Mouse (Mus musculus) forebrain, embryonic 13.5 days (tissue): ENCODE measurements at regions not wholly inside any gene's neighbourhood (a gene's known extent, or its start where the extent isn't known, plus 50 kb on each side); places are given as distances from the start of the nearest gene placed in this dataset.

Source experiments
- ATAC-seq: fragments of 200-750 bp; cut with Nextera tagmentation; 2 replicates; pipeline ENCODE4 v1.8.0; 2017
- H3K27ac ChIP-seq: fragments of 300-500 bp; sonication (generic); 2 replicates; pipeline ENCODE4 v1.5.1; 2015; ENCODE audit warnings: inconsistent platforms, mild to moderate bottlenecking, moderate library complexity
- H3K27me3 ChIP-seq: fragments of 300-500 bp; sonication (generic); 2 replicates; pipeline ENCODE4 v1.6.1; 2015; ENCODE audit warnings: mild to moderate bottlenecking, inconsistent platforms
- H3K36me3 ChIP-seq: fragments of 300-500 bp; sonication (generic); 2 replicates; pipeline ENCODE4 v1.6.1; 2015; ENCODE audit warnings: mild to moderate bottlenecking, inconsistent platforms; ENCODE audit not compliant: poor library complexity, severe bottlenecking
- H3K4me1 ChIP-seq: fragments of 300-500 bp; sonication (generic); 2 replicates; pipeline ENCODE4 v1.6.1; 2015; ENCODE audit warnings: inconsistent platforms
- H3K4me2 ChIP-seq: fragments of 300-500 bp; sonication (generic); 2 replicates; pipeline ENCODE4 v1.6.1; 2015; ENCODE audit warnings: inconsistent platforms, mild to moderate bottlenecking, moderate library complexity
- H3K4me3 ChIP-seq: fragments of 300-500 bp; sonication (generic); 2 replicates; pipeline ENCODE4 v1.5.1; 2015; ENCODE audit warnings: mild to moderate bottlenecking, inconsistent platforms
- H3K9ac ChIP-seq: fragments of 300-500 bp; sonication (generic); 2 replicates; pipeline ENCODE4 v1.6.1; 2015; ENCODE audit warnings: mild to moderate bottlenecking, inconsistent platforms
- H3K9me3 ChIP-seq: fragments of 300-500 bp; sonication (generic); replicated peaks from 2 replicates; pipeline ENCODE4 v1.6.1; 2016; ENCODE audit warnings: inconsistent platforms
- WGBS: fragments of 180-500 bp; shearing (Covaris S2); methylation state at CpG from one replicate; pipeline ENCODE4 v1.1.7; 2015; 5-methylcytosine and 5-hydroxymethylcytosine counted together

DNA sequence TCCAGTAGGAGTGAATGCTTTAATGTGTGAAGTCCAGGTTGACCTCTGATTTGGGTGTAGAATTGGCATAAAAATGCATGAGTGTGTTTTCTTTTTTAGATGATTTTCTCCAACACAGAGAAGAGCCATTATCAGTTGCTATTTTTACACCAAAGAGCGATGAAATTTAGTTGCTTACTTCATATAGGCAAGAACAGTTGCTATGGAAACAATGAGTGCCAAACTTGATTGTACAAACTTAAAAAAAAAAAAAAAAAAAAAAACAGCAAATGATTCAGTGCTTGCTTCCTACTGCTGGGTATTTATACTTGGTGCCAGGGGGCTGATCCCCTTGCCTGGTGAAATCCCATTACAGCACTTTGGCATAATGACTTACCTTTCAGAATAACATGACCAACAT is 268.0 kb downstream of the Sec23a start:
- H3K36me3 ChIP-seq = no peaks in the 10 kb centered on the region
- 85% methylated on average over 1 of the region's 1 CpGs for WGBS
- H3K9ac ChIP-seq = no peak overlapping the region
- H3K4me2 ChIP-seq = no peak overlapping the region
- no peaks in the 10 kb centered on the region for H3K9me3 ChIP-seq
- no peaks in the 10 kb centered on the region for H3K4me1 ChIP-seq
- H3K27me3 ChIP-seq = no peaks in the 10 kb centered on the region
- H3K27ac ChIP-seq = no peak overlapping the region
- ATAC-seq = no peak
- no peak overlapping the region for H3K4me3 ChIP-seq

DNA sequence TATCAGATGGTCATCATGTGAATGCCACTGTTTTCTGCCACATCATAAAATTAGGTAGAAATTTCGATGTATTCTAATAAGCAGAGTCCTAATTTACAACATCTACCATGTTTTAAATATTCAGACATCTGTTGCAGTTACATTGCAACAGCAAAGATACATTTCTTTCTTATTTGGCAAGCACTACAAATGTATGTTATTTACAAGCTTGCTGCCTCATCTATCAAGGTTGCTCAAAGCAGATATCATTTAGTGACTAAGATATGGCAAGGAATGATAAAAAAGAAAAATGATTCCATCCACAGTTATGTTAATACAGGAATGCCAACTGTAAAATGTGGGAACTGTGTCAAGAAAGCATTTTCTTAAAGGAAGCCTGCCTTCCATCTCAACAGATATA is 283.7 kb downstream of the Sec23a start:
- WGBS = 76% methylated on average over 1 of the region's 1 CpGs
- Histone ChIP-seq H3K4me2 (no peak overlapping the region), H3K4me1 (no peaks in the 10 kb centered on the region), H3K27ac (no peak overlapping the region), H3K4me3 (no peak overlapping the region), H3K9ac (no peak overlapping the region), H3K9me3 (no peaks in the 10 kb centered on the region), H3K36me3 (no peaks in the 10 kb centered on the region), H3K27me3 (no peaks in the 10 kb centered on the region)
- peak; percentile 16; the same call in 1 of the 2 replicates for ATAC-seq

DNA sequence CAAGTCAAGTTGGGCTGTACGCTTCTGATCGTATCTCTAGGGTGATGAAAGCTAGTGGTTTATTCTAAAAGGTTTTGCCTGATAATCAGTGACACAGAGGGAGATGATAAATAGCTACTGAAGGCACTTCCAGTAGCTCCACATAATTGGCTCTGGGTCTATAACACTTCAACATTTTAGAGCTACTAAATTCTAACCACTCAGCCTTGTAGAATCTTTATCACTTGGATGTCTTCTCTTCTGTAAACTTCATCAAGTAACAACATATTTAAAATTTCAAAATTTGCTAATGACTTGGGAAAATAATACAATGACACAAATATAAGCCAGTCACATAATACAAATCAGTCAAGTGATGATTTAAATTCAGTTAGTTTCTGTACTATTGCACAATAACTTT is 284.3 kb downstream of the Sec23a start:
- Histone ChIP-seq H3K4me2 (no peak overlapping the region), H3K4me1 (no peaks in the 10 kb centered on the region), H3K9ac (no peak overlapping the region), H3K27me3 (no peaks in the 10 kb centered on the region), H3K9me3 (no peaks in the 10 kb centered on the region), H3K36me3 (no peaks in the 10 kb centered on the region), H3K4me3 (no peak overlapping the region), H3K27ac (no peak overlapping the region)
- no peak for ATAC-seq
- 91% methylated on average over 2 of the region's 2 CpGs for WGBS

DNA sequence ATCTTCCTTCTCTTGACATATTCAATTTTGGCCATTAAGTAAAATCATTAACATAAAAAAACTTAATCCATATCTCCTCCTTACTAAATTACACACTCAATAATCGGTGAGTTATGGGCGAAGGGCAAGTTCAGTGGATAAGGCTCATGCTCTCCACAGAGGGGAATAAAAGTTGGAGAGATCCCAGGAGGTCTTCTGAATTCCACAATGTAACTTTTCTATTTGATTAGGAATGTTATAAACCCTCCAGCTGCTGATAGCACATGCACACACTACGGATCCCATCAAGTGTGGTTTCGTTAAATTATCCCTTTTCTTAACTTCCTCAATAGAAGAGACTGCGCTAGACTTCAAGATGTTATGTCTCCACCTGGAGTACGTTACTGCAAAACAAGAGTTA is 293.9 kb downstream of the Sec23a start:
- H3K4me1 ChIP-seq = no peaks in the 10 kb centered on the region
- H3K36me3 ChIP-seq = no peaks in the 10 kb centered on the region
- 88% methylated on average over 6 of the region's 6 CpGs for WGBS
- no peaks in the 10 kb centered on the region for H3K9me3 ChIP-seq
- no peak for ATAC-seq
- H3K27ac ChIP-seq = no peak overlapping the region
- no peaks in the 10 kb centered on the region for H3K27me3 ChIP-seq
- no peak overlapping the region for H3K4me3 ChIP-seq
- H3K4me2 ChIP-seq = no peak overlapping the region
- H3K9ac ChIP-seq = no peak overlapping the region

DNA sequence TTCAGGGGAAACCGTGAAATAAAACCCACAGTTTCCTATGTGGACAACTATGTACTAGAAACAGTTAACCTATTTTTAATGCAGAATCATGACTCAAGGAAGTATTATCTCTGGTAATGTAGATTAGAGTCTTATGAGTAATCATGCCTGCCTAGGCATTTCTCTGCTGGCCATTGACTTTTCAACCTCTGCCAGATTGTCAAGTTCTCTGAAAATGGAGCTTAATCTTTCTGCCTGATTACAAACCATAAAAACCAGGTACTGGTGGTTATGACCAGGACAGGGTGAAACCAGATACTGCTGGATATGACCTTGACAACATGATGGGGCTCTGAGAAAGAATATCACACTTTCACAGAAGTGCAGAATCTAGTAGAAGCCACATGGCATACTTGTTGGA is 297.6 kb downstream of the Sec23a start:
- no peak for ATAC-seq
- no peak overlapping the region for H3K4me3 ChIP-seq
- no peaks in the 10 kb centered on the region for H3K27me3 ChIP-seq
- 98% methylated on average over 1 of the region's 1 CpGs for WGBS
- no peaks in the 10 kb centered on the region for H3K36me3 ChIP-seq
- H3K4me2 ChIP-seq = no peak overlapping the region
- H3K27ac ChIP-seq = no peak overlapping the region
- no peaks in the 10 kb centered on the region for H3K9me3 ChIP-seq
- no peak overlapping the region for H3K9ac ChIP-seq
- no peaks in the 10 kb centered on the region for H3K4me1 ChIP-seq

DNA sequence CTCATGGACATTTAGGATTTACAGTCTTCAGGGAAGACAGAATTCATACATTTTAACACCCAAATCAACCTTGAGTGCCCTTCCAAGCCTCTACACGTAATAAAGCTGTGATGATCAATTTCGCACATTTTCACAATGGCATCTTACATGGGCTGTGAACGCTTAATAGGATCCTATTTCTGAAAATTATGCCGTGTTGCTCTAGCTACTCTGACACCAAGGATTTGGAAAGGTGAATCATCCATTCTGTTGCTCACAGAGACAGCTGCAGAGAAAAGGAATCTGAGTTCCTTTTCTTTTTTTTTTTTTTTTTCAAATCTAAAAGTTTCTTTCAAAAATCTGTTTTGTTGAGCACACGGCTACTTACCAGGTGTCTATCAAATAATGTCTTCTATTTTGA is 316.1 kb downstream of the Sec23a start:
- no peaks in the 10 kb centered on the region for H3K36me3 ChIP-seq
- H3K9ac ChIP-seq = no peak overlapping the region
- no peaks in the 10 kb centered on the region; the same call in 1 of the 2 replicates for H3K9me3 ChIP-seq
- no peaks in the 10 kb centered on the region for H3K4me1 ChIP-seq
- H3K4me2 ChIP-seq = no peak overlapping the region
- H3K27ac ChIP-seq = no peak overlapping the region
- WGBS = 83% methylated on average over 5 of the region's 5 CpGs
- H3K4me3 ChIP-seq = no peak overlapping the region
- no peaks in the 10 kb centered on the region for H3K27me3 ChIP-seq
- no peak for ATAC-seq

DNA sequence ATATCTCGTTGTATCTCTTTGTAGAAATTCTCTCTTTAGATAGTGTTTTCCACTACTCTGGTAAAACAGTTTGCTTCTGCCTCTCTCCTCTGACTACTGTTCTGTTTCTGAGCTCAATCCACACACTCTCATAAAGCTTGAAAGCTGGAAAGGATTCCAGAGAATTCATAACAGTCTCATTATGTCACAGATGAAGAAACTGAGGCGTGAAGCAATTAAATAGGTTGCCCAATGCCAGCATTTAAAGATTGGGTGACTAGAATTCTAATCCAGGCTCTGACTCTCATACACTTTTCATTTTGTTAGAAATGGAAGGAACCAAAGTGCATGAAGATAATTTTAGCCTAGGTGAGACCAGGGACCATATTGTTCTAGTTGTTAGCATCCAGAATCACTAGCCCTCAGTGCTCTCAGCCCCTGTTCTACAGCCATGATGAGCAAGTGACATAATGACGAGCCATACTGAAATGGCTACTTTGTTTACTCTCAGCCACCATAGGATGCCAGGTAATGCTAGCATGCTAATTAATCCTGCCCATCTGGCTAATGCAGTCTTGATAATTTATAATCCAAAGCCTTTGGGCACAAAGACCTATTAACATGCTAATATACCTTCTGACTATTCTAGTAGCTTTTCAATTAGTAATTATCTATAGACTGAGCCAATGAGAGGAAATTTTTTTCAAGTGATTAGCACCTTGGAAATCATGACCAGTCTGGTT is 341.7 kb downstream of the Sec23a start:
- H3K4me1 ChIP-seq = peaks cover 4% of the 10 kb centered on the region; the same call in 1 of the 2 replicates
- no peak overlapping the region for H3K4me2 ChIP-seq
- H3K9ac ChIP-seq = no peak overlapping the region
- H3K27ac ChIP-seq = peak overlapping the region; percentile 61
- no peaks in the 10 kb centered on the region for H3K27me3 ChIP-seq
- ATAC-seq = peak; percentile 96
- H3K4me3 ChIP-seq = no peak overlapping the region
- 55% methylated on average over 3 of the region's 3 CpGs for WGBS
- no peaks in the 10 kb centered on the region for H3K9me3 ChIP-seq
- H3K36me3 ChIP-seq = no peaks in the 10 kb centered on the region

DNA sequence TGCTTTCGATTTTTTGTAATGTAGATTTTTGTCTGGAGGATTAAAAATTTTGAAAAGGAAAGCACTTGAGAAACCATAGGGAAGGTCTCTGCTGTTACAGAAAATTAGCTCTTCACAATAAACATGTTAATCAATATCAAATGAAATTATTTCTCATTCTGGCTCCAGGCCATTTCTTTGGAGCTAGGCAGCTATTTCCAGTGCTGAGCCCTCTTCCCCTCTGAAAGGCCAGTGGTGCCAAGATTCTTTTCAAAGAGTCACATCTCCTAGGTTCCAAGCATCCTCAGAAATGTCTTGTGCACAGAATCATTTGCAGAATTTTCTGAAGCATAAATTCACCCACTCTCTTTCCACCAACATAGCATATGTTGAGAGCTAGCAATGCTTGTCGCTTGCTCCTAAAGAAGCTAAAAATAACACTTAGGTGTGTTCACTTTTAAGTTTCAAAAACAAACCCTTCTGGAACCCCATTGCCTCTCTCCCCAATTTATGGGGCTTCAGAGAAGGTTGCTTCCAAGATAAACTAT is 357.2 kb downstream of the Sec23a start:
- H3K9me3 ChIP-seq = no peaks in the 10 kb centered on the region
- H3K36me3 ChIP-seq = no peaks in the 10 kb centered on the region
- ATAC-seq = peak; percentile 25; the same call in 1 of the 2 replicates
- no peak overlapping the region for H3K9ac ChIP-seq
- H3K27me3 ChIP-seq = no peaks in the 10 kb centered on the region
- H3K4me3 ChIP-seq = no peak overlapping the region
- no peak overlapping the region for H3K4me2 ChIP-seq
- peaks cover 19% of the 10 kb centered on the region for H3K4me1 ChIP-seq
- 72% methylated on average over 2 of the region's 2 CpGs for WGBS
- no peak overlapping the region for H3K27ac ChIP-seq

DNA sequence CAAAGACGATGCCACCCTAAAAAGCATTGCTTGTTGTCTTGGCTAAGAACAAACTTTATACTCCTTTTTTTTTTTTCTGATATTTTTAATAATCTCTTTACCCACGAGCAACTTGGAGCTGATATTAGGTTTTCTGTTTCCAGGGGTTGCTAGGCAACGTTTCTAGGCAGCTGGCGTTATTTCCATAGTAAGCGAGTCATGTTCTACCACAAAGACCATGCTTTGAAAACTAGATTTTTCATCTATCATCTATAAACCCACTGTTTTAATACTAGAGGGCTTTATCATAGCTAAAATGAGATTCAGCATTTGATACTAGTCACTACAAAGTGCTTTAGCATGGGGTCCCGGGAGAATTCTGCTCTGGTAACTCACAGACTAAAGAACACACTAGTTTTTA is 358.1 kb downstream of the Sec23a start:
- H3K9me3 ChIP-seq = no peaks in the 10 kb centered on the region
- H3K4me2 ChIP-seq = no peak overlapping the region
- no peak overlapping the region for H3K27ac ChIP-seq
- no peaks in the 10 kb centered on the region for H3K36me3 ChIP-seq
- no peaks in the 10 kb centered on the region for H3K27me3 ChIP-seq
- H3K4me1 ChIP-seq = peaks cover 19% of the 10 kb centered on the region
- WGBS = 66% methylated on average over 6 of the region's 6 CpGs
- ATAC-seq = peak; percentile 46; the same call in 1 of the 2 replicates
- no peak overlapping the region for H3K4me3 ChIP-seq
- H3K9ac ChIP-seq = no peak overlapping the region

DNA sequence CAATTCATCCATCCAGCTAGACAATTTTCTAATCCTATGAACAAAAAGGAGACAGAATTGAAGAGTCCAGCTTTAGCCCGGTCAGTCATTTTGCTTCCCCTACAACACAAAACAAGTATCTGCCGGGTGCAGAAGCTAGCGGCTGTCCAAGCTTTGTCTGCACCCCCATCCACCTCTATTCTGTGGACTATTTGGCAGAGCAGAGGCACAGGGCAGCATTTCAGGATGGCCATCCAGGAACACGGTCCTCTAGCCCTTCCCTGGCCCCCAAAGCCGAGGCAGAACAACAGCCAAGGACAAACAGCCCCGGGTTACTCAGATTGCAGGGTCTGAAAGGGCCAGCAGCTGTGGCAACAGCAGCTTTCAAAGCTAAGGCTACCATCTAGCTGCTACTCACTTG is 358.6 kb downstream of the Sec23a start:
- WGBS = 36% methylated on average over 6 of the region's 6 CpGs
- no peak overlapping the region for H3K4me3 ChIP-seq
- no peak overlapping the region for H3K9ac ChIP-seq
- peak overlapping the region; percentile 33 for H3K27ac ChIP-seq
- no peaks in the 10 kb centered on the region for H3K9me3 ChIP-seq
- no peaks in the 10 kb centered on the region for H3K36me3 ChIP-seq
- H3K4me1 ChIP-seq = peaks cover 19% of the 10 kb centered on the region
- peak; percentile 37 for ATAC-seq
- H3K27me3 ChIP-seq = no peaks in the 10 kb centered on the region
- no peak overlapping the region for H3K4me2 ChIP-seq

DNA sequence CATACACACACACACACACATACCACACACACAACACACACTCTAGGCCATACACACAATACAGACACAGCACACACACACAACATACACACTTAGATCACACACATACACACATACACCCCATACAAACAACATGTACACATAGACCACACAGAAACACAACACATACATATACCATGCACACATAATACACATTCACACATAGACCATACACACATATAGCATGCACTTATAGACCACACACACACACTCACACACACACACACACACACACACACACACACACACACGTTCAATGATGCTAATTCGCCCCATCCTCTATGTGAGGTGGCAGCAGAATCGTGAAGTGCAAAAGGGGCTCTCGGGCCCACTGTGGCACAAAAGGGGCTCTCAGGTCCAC is 359.1 kb downstream of the Sec23a start:
- ATAC-seq = peak; percentile 43
- WGBS = 77% methylated on average over 4 of the region's 4 CpGs

DNA sequence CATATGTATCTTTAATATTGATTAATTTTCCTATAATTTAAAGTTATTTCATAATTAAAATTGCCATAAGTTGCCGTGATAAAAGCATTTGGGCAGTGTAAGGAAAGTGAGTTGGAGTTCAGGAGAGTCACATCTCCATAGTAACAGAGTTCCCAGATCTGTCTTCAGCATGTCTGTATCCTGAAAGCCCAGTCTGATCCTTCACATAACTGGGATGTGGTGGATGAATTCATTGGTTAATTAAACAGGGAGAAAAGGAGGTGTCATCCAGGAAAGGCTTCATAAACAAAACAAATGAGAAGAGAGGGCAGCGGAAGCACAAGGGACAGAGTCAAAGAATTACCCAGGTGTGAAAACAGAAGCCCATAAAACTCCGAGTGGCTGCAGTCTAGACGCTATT is 363.5 kb downstream of the Sec23a start:
- H3K9me3 ChIP-seq = no peaks in the 10 kb centered on the region
- H3K9ac ChIP-seq = no peak overlapping the region
- H3K4me1 ChIP-seq = peaks cover 8% of the 10 kb centered on the region
- H3K36me3 ChIP-seq = no peaks in the 10 kb centered on the region
- no peak overlapping the region for H3K4me3 ChIP-seq
- no peak overlapping the region for H3K4me2 ChIP-seq
- WGBS = 43% methylated on average over 4 of the region's 4 CpGs
- H3K27me3 ChIP-seq = no peaks in the 10 kb centered on the region
- H3K27ac ChIP-seq = no peak overlapping the region
- no peak for ATAC-seq

More for the DNA sequence above, 359.1 kb downstream of the Sec23a start:
- peaks cover 19% of the 10 kb centered on the region for H3K4me1 ChIP-seq
- no peaks in the 10 kb centered on the region for H3K36me3 ChIP-seq
- H3K4me3 ChIP-seq = no peak overlapping the region
- H3K9me3 ChIP-seq = no peaks in the 10 kb centered on the region
- H3K4me2 ChIP-seq = no peak overlapping the region
- H3K27ac ChIP-seq = no peak overlapping the region
- H3K27me3 ChIP-seq = no peaks in the 10 kb centered on the region
- no peak overlapping the region for H3K9ac ChIP-seq

DNA sequence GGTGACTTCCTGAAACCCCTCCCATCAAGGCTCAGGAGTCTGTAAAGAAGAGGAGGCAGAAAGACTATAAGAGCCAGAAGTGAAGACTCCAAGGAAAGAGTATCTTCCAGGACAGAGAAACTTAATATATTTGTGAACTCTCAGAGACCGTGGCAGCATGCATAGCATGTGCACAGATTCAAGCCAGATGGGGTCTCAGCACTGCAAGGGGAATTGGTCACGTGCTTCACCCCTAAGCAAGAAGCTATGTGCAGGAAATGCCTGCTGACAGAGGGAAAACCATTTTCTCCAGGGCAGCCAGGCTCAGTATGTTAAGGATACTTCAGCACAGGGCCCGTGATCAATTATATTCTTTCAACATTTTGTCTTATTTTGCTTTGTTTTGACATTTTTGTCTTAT is 368.0 kb downstream of the Sec23a start:
- Histone ChIP-seq H3K9me3 (no peaks in the 10 kb centered on the region), H3K9ac (no peak overlapping the region), H3K27me3 (no peaks in the 10 kb centered on the region), H3K4me2 (no peak overlapping the region), H3K4me3 (no peak overlapping the region), H3K4me1 (no peaks in the 10 kb centered on the region), H3K36me3 (no peaks in the 10 kb centered on the region), H3K27ac (no peak overlapping the region)
- ATAC-seq = no peak
- WGBS = 78% methylated on average over 3 of the region's 3 CpGs
